Mouse (Mus musculus): ENCODE measurements around the gene Psmg3.

The Psmg3 gene

DNA sequence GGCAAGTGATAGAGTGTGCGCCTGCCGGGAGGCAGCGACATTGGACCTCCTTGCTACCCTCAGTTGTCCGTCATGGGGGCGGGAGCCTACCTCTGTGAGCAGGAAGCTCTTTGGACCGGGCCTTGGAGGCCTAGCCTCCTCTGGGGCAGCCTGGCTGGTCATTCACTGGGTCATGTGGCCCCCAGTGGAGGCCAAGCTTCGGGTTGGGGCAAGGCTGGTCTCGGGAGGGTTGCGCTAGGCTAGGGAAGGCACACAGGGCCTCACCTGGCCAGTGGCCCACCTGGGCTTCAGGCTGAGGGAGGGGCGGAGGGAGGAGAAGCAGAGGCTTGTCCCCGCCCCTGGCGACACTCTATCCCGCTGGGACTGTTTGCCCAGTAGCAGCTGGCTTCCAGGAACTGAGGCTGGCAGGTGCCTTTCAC is 12.7 kb downstream of the Psmg3 start:
- peak; percentile 87 for DNase-seq

DNA sequence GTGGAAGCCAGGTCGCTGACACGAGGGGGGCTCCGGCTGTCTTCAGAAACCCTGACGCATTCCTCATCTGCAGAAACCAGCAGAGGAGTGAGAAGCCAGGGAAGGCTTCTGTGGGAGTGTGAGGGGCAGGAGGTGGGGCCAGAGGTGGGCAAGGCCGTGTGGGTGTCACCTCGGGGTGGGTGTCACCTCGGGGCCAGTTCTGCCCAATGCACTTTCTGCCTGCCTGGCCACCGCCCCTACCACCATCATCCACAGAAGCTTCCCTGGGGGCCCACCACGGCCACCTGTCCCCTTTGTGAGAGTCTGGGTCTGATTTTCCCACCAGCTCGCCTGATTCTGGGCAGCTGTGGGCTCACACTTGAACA is 13.6 kb downstream of the Psmg3 start:
- DNase-seq = peak; percentile 86

DNA sequence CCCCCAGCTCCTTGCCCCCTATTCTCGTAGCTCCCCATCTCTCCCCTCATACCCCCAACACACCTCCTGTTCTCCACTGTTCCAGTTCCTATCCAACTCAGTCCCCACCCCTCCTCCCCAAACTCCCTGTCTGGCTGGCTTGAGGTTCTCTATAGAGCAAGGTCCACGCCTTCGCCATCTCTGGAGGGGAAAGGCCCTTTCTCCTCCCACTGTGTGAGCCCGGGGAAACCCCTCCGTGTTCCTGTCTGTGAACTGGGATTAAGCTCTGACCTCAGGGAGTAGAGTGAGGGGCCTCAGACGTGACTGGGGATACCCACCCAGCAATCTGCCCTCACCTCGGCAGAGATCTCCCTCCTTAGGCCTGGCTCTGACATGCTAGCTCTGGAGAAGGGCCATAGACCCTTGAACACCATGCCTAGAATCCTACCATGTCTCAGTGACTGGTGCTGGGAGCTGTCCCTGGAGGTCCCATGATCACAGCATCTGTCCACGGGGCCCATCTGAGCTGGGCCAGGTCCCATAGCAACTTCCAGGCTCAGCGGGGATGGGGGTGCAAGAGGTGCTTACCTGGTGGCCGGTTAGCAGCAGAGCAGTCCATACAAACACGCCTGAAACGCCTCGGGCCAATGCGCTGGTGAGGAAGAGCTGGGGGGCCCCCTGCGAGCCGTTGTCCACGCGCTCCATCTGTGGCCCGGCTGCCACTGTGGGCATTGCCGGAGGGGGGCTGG is 14.1 kb downstream of the Psmg3 start:
- DNase-seq = peak; percentile 91

DNA sequence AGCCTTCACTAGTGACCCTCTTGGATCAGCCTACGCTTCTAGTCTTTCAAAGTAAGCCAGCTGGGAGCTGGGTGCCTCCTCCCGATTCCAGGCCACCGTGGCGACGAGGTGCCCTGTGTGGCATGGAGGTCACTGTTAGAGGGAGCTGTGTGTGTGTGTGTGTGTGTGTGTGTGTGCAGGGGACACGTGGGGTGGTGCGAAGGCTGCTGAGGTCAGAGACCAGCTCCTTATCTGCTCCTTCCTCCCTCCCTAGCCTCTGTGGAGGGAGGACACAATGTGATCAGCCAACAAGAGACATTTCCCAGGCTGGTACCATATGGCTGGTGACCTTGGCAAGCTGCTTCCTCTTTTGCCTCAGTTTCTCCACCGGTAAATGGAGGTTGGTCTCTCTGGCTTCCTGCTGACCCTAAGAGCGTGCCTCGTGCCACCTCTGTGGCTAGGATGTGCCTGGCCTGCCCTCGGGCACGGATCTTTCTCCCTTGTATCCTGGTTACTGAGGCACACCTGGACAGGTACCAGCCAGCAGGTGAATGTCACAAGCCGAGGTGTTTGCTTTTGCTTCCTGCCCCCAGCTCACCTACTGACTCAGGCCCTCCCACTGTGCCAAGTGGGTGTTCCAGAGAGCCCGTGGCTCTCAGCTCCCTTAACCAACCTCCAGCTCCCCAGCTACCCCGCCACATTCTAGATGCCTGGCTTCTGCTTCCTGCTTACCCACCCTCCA is 14.8 kb downstream of the Psmg3 start:
- peak; percentile 87 for DNase-seq

DNA sequence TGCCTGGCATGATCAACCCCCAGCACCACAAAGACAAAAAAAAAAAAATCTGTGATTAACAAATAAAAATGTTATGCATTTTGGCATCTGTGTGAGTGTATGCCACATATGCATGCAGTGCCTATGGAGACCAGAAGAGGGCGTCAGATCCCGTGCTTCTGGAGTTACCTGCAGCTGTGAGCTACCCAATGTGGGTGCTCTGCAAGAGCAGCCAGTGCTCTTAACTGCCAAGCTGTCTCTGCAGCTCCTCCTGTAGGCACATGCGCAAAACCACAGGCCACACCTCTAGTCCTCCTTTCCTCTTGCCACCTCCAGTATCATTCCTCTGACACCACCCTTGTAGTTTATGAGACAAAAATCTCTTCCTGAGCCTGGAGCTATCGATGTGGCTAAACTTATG is 17.3 kb downstream of the Psmg3 start:
- DNase-seq = peak; percentile 74

DNA sequence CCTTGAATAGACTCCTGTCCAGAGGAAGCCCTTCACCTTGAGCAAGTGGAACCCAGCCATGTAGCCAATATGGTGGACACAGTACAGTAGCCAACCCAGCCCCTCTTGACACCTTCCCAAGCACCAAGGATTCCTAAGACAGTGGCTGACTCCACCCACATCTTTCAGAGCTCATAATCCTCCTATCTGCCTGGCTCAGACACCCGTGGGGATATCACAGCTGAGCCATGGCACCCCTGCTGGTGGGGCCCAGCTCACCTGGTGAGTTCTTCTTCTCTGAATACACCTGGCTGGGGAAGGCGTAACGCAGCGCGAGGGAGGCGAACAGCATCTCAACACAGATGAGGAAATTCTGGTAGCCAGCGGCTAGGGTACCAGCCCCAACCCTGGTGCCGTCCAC is 20.8 kb downstream of the Psmg3 start:
- DNase-seq = peak; percentile 89

DNA sequence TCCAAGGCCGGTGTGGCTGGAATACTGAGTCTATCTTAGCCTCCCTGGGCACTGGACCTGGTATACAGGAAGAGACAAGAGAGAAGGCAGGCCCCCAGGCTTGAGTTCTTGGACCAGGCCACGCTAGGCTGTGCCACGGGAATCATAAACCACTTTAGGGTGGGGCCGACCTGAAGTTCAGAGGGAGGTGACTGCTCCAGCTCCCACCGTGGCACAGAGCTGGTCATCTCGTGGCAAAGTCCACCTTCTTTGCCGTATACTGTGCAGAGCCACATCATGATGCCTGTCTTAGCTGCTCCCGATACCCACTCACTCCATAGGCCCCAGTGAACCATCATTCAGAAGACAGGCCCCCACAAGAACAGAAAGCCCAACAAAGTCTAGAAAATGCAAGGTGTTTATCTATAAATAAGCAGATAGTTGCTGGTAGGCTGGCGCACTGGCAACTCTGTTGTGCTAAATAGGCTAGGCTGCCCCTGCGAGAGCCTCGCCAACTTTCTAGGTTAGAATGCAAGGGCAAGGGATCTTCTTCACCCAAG is 22.0 kb downstream of the Psmg3 start:
- DNase-seq = peak; percentile 84

DNA sequence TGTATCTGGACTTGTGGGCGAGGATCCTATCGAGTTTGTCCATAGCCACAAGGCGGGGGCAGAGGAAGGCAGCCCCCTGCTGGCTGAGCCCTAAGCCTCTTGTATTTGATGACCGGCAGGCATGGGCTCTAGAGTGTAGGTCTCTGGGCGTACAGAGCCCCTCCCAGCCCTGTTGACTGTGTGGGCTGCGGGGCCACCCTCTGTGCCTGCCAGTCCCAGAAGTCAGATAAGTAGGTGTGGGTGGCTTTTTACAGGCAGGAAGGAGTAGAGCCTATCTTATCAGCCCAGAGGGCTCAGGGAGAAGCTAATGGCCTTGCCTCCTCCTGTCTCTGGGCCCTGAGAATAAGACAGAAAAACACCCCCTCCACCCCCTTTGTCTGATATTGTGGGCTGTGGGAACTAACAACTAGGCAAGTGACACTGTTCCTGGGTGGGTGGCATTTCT is 22.6 kb downstream of the Psmg3 start:
- DNase-seq = no peak

DNA sequence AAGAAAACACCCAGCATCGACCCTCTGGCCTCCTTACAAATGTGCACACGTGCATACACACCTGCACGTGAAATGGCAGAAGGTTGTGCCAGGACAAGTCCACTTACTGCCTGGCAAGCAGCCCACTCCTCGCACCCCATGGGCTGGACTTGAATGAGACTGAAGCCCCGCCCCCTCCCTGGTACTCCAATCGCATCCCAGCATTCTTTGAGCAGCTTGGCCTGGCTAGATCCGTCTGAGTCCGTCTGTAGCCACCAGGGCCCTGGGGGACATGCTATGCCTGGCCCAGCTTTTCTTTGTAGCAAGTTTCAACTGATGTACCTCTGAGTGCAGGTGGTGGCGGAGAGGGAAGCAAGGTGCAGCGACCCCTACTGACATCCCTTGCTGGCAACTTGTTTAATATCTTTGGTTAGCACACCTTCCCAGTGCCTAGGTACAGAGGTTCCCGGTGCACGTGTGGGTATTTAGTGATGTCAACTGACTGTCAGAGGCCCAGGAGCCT is 23.0 kb downstream of the Psmg3 start:
- DNase-seq = peak; percentile 97

DNA sequence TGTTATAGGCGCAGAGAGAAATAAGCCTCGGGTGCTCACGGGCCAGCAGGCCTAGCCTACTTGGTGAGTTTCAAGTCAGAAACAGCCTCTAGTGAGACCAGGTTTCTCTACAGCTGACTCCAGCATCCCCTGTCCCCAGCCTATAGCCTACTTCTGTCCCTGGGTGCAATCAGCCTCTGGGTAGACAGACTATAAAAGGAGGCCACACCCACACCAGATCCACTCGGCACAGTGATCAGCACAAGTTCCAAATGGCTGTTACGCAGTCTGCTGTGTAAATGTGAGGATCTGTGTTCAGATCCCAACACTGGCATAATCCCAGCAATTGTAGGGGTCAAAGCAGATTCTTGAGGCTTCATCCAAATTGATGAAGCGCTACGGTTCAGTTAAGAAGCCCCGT is 23.5 kb downstream of the Psmg3 start:
- peak; percentile 84 for DNase-seq

DNA sequence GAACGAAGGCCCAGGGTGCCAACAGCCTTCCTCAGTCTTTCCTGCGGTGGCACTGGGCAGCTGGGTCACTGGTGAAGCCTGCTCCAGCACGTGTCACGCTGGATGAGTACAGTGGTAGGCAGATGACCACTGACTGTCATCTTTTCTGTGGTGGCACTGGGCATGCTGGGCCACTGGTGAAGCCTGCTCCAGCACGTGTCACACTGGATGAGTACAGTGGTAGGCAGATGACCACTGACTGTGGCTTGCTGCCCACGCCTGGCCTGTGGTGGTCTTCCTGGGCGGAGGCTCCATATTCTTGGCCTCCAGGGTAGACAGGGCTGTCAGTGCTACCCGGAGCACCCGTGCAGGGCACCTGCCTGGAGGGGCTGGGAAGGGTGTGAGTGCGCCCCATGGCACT is 24.8 kb downstream of the Psmg3 start:
- peak; percentile 85 for DNase-seq

DNA sequence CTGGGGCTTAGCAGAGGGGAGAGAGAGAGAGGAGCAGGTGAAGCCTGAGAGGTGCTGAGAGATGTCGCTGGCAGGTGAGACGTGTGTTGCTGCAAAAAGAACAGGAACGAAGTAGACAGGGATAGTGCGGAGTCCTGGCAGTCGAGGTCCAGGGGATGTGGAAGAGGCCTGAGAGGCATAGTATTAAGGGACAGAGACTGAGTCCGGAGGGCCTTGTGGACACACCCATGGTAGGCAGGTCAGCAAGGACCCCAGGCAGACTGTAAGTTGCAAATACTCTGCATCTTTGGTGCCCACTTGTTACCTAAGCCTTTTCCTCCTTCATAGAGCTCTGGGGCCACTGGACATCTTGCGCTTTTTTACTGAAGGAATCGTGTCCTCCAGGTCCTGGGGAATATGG is 25.5 kb downstream of the Psmg3 start:
- DNase-seq = peak; percentile 90

DNA sequence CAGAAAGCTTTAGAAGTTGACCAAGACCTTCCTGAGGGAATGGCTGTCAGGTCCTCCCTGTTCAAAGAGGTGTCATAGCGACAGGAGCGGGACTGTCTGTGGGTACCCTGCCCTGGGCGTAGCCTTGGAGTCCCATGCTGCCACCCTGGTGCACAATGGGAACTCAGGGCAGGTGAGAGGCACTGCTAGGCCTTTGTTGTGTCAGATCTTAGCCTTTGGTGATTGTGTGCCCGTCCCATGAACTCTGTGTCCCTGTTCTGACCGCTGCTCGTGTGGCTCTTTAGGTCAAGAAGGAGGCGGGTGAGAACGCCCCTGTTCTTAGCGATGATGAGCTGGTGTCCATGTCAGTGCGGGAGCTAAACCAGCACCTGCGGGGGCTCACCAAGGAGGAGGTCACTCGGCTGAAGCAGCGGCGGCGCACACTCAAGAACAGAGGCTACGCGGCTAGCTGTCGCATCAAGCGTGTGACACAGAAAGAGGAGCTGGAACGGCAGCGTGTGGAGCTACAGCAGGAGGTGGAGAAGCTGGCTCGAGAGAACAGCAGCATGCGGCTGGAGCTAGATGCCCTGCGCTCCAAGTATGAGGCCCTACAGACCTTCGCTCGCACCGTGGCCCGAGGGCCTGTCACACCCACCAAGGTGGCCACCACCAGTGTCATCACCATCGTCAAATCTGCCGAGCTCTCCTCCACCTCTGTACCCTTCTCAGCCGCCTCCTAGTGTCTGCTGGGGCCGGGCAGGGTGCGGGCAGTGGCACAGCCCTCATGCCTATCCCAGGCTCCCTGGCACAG is 26.7 kb downstream of the Psmg3 start:
- DNase-seq = peak; percentile 92

DNA sequence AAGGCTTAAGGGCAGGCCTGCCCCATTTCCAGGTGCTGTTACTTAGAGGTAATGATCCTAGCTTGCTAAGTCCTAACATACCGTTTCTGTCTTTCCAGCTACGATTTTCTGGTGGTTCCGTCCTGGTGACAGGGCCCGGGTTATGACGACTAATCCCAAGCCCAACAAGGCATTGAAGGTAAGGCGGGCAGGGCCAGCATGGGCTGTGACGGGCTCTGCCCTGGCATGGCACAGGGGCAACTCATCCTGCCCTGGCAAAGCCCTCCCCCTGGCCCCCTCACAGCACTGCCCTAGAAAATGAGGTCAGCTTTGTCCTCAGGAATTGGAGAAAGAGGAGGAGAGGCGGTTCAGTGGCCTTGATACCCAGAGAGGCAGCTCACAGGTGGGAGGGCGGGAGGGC is 27.6 kb downstream of the Psmg3 start:
- peak; percentile 90 for DNase-seq

DNA sequence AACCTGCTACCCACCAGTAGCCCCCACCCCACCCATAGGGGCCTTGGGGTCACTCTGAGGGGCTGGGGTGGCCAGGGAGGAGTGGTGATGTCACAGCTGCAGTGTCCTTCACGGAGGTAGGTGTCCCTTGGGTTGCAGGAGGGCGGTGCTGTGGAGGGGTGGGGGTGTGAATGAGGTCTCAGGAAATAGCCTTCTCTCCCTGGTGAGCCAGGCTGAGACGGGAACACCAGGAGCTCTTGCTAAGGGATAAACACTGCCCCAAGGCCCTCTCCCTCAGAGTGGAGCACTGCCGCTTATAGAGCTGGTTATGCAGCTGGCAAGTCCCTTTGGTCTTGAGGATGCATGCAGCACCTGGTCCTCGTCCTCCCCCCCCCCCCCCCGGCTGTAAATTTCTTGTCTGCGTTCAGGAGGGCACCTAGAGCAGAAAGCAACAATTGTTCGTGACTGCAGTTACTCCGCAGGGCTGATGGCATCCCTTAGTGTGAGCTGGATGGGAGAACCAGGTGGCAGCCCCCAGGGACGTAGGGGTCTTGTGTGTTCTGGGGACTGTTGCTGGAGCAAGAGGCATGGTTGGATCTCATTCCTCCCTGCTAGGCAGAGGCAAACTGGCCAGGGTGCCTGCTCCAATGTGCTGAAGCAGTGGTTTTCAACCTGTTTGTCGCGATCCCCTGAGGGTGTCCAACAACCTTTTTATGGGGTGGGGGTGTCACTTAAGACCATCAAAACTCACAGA is 28.4 kb downstream of the Psmg3 start:
- peak; percentile 95 for DNase-seq

DNA sequence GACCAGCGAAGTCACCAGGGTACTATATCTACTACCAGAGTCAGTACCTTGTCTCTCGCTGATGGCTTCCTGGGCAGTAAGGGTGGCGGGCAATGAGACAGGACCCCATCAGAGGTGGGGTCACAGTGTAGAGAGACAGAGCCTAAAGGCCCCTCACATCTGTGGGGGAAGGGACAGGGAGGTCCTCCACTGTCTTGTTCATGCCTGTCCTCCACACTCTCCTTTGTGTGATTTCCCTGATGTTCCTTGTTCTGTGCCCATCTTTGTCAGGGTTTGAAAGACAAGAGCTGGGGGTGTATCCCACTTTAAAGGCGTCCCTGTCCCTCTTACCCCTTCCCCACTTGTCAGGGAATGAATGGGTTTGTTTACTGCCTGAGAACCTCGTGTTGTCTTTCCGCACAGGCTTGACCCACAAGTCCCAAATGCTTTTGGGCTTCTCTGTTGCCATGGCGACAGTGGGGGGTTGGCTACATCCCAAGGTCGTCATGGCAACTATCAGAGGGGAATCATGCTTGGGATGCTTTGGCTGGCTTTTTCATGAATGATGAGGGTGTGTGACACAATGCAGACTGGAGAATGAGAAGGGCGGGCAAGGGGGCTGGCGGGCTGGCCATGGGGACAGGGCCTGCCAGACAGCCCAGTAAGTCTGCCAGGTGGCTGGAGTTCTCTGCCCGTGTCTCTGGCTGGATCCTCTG is 29.1 kb downstream of the Psmg3 start:
- DNase-seq = peak; percentile 99

DNA sequence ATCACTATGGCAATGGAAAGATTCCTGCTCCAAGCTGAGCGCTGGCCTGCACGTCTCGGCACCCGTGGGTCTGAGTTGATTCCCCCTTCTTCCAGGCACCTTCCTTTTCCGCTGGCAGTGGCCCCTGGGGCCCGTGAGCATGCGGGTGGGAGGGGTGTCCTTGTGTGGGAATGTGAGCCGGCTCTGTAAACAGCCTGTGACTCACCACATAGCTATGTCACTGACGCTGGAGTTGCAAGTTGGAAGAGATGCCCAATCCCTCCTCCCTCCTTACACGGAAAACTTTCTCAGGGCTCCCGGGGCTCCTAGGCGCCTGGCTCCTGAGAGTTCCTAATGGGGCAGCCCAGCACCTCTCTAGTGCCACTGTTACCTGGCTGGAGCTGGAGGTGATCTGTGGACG is 29.8 kb downstream of the Psmg3 start:
- peak; percentile 100 for DNase-seq

DNA sequence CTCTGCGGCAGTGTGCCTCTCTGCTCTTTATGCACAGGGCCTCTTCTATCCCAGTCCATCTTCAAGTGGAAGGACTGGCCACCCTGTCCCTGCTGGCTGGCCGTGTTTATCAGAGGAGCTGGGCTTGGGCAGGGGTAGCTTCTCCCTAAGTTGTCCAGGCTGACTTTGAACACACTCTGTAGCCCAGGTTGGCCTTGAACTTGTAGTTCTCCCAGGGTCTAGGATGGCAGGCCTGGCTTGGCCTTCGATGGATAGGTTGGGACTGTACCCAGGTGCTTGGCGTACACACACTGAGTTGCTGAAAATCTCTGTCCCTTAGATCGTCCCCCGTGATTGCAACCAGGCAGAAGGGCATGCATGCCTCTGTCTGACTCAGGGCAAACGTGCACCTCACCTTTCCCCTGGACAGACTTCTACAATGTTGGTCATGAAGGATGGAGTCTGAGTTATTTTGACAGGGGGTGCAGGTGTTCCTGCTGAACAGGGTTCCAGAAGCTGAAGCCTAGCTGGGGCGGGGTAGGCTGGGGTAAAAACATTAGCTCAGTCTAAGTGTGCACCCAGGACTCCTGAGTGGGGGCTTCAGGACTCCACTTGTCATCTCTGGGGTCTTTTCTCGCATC is 30.6 kb downstream of the Psmg3 start:
- peak; percentile 95 for DNase-seq

DNA sequence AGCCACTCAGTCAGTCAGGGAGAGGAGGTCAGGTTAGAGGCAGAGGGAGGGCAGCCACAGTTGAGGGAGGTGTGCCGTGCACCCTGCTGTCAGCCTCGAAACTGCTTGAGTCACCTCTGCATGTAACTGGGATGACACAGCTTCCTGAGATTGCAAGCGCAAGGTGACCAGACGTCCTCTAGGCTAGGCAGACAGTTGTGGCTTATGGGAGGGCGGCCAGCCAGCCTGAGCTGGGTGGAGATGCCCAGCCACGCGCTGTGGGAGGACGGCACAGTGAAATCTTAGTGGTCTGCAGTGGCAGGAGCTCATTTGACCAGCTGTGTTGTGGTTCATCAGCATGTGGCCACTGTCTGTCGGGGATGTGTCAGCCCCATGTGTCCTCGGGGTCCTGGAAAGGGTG is 31.7 kb downstream of the Psmg3 start:
- DNase-seq = peak; percentile 97

DNA sequence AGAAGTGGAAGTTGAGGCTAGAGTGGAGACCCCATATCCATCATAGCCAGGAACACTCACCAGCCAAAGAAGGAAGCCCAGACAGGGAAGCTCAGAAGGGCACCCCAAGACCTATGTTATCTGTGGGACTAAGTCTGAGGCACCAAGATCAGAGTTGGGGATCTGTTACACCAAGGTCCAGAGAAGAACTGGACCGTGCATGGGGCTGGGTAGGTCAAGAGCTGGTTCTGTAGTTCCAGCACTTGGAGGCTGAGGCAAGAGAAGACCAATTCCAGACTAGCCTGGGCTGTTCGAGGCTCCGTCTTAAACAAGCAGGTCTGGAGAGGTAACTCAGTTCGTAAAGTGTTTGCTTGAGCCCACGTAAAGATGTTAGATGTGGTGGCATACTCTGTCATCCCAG is 32.5 kb downstream of the Psmg3 start:
- peak; percentile 93 for DNase-seq

DNA sequence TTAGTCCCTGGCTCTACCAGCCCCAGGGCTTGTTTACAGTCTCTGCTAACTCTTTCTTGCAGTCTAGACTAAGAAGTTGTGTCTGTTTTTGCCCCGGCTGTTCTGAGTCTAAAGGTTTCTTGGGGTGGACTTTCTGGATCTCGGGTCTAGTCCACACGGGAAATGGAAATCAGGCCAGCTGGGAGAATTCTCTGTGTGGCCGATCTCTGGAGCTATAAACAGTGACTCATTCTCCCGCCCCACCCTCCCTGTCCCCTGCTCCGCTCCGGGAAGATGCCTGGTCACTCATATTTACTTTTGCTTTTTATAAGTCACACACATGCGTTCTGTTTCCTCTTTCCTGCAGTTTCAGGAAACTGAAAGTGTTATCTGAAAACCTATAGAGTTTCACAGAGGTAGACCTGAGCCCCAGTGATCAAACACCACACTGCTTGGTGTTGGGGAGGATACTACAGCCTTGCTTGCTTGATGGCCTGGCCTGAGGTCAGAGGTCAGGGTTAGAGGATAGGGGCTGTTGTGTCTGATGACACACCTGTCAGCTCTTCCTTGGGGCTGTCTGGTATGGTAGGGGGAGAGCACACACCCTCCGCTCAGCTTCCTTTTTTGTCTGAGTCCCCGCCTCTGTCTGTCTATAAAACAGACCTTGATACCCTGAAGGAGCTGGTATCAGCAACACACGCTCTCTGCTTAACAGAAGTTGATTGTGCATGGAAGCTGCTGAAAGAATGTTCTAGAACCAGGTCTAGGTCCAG is 33.2 kb downstream of the Psmg3 start:
- peak; percentile 98 for DNase-seq
